Mouse (Mus musculus) cerebellum, adult (tissue): ENCODE measurements around the gene Ccer2.

Source experiments
- ATAC-seq: cut with Nextera tagmentation; 2 replicates; pipeline ENCODE4 v1.9.2; 2017; ENCODE audit warnings: mild to moderate bottlenecking, moderate library complexity, mixed read lengths; ENCODE audit not compliant: insufficient number of reproducible peaks, low FRiP score, low TSS enrichment

The Ccer2 gene

GRCm38 (mm10) chr7:28788307-28789195, 32.6 kb downstream of the Ccer2 start, which contains the start of gene Rinl:
Rinl (plus strand) TSS chr7:28788969.
- no peak for ATAC-seq

DNA sequence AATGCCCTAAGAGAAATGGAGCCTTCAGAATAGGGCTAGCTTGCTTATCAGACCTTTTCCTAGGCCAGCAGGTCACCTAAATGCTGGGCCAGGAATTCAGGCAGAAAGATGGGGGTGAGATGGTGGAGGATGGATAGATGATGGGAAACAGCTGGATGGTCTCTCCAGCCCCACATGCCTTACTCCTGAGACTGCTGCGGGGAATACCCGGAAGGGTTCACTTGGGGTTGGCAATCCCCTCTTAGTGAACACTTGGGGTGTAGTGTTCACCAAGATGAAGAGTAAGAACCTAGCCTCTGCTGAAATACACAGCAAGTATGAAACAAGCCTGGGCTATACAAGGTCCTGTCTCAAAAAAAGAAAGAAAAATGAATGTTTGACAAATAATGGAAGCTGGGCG, 33.3 kb downstream of the Ccer2 start:
- ATAC-seq = no peak

- no peak for ATAC-seq
These were observed 34.3 kb downstream of the Ccer2 start for GRCm38 (mm10) chr7:28790066-28790806.

GRCm38 (mm10) chr7:28791706-28792105, 35.7 kb downstream of the Ccer2 start:
- ATAC-seq = no peak

DNA sequence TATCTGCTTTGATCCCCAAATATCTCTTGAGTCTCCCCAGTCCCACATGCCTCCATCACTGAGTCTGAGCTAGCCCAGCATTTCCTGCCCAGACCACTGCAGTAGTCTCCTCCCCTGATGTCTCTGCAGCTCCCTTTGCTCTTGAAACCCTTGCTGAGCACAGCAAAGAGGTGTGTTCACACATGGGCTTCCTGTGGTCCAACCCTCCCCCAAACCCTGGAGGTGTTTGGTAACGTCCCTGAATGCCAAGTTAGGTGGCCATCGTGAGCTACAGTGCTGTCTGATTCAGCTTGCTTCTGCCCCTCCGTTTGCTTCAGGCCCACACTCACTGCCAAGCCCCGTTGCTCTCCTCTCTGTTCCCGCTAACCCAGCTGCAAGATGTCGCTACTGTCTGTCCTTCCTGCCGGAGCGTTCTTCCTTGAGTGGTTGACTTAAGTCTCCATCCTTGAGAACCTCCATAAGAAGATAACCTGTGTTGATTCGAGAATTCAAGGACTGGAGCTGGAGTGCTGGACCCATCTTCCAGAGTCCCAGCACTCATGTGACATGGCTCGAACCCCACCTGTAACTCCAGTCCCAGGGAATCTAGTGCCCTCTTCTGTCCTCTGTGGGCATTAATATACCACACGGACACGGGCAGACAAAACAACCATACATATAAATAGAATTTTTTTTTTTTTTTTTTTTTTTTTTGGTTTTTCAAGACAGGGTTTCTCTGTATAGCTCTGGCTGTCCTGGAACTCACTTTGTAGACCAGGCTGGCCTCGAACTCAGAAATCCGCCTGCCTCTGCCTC, 36.6 kb downstream of the Ccer2 start:
- ATAC-seq = no peak

- ATAC-seq = no peak
These were observed 37.9 kb downstream of the Ccer2 start for GRCm38 (mm10) chr7:28793834-28794233.

DNA sequence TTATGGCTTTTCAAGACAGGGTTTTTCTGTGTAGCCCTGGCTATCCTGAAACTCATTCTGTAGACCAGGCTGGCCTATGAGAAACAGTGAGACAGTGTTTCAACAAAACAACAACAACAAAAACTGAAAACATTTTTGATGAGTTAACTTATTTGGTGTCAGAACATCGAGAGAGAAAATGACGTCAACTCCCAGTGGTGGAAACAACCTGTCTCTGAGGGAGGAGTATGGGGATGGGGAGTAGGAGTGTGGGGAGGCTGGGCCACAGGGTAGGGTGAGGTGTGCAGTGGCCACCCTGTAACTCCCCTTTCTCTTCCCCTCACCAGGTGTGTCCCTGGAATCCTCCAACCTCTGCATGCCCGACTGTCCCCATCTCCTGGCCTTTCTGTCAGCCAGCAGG, 38.5 kb downstream of the Ccer2 start:
- no peak for ATAC-seq

DNA sequence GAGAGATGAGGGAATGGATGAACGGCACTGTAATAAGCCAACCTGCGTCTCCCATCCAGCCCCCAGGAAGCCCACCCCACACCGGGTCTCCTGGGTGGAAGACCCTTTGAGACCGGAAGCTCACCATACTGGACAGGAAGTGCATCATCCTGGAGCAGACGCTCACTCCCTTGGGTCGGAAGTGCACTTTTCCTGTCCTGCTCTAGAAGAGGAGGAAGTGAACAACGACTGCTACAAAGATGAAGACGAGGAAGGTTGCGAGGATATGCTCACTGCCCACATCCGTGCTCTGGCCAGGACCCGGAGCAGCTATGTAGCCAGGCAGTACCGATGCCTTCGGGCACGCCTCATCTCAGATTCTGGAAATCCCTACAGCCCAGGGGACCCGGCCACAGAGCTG, 39.9 kb downstream of the Ccer2 start:
- ATAC-seq = no peak

DNA sequence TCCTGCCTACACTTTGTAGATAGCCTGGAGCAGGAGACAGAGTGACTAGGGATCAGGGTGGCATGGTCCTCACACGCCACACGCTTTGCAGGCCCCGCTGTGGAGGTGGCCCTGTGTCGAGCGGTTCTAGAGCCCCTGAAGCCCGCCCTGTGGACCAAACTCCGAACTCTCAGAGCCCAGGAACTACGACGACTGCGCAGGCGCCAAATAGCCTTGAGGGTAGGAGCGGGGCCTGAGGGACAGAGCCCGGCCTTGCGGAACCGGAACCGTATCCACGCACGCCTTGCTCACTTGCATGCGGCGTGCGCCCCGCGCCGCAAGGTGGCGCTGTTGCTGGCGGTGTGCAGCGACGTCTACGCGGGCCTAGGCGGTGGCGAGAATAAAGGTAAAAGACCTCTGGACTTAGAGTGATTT, 40.6 kb downstream of the Ccer2 start:
- peak; percentile 94 for ATAC-seq

DNA sequence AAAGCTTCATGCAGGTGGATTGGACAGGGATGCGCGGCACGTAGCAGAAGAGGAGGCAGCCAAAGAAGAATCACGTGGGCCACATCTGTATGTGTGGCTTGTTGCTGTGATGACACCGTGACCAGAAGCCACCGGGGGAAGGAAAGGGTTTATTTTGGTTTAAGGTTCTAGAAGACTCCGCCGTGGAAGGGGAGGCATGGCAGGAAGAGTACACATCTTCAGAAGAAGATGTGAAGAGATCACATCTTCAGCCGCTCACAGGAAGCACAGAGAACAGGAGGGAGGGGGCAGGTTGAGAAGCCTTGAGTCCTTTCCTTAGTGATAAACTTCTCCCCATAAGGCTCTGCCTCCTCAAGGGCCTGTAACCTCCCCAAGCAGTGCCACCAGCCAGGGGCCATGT, 44.0 kb downstream of the Ccer2 start:
- ATAC-seq = no peak

GRCm38 (mm10) chr7:28801451-28801850, 45.5 kb downstream of the Ccer2 start:
- ATAC-seq = no peak

- no peak for ATAC-seq
These were observed 46.1 kb downstream of the Ccer2 start for GRCm38 (mm10) chr7:28801901-28802670.

DNA sequence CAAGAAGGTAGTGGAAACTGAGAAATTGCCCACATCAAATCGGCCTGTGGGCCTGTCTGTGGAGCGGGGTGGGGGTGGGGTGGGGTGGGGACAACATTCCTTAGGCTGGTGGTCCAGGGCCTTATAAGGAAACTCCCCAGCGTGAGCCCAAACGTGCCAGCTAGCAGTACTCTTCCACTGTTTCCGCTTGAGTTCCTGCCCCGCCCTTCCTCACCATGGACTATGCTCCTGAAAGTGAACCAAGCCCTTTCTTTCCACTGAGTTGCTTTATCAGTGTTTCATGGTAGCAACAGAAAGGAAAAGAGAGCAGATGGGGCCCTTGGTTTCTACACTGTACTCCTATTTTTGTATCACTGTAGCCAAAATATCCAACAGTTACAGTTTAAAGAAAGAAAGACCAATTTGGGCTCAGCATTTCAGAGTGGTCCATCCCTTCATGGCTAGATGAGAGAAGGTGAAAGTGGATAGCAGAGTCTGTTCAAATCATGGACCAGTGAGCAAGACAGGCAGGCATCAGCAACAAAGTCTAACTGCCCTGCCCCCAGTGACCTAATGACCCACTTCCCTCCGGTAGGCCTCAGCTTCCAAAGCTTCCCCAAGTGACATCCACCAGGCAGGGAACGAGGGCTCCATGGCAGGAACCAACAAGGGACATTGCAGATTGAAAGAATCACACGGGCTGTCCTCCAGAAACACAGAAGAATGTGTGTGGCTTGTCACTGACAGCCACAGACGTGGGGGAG, 47.0 kb downstream of the Ccer2 start:
- ATAC-seq = no peak

- ATAC-seq = no peak
These were observed 47.8 kb downstream of the Ccer2 start for GRCm38 (mm10) chr7:28803756-28804155.

DNA sequence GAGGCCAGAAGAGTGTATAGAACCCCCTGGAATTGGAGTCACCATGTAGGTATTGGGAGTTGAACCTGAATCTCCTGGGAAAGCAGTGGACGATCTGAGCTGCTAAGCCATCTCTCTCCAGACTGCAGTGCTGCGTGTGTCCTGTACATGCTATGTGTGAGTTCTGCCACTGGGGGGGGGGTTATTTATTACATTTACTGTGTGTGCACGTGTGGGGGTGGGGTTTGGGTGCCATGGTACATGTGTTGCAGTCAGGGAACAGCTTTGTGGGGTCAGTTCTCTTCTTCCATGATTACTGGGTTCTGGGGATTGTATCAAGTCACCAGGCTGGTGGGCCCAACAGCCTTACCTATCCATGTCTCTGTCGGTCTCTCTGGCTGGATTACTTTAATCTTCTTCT, 50.9 kb downstream of the Ccer2 start:
- ATAC-seq = no peak

DNA sequence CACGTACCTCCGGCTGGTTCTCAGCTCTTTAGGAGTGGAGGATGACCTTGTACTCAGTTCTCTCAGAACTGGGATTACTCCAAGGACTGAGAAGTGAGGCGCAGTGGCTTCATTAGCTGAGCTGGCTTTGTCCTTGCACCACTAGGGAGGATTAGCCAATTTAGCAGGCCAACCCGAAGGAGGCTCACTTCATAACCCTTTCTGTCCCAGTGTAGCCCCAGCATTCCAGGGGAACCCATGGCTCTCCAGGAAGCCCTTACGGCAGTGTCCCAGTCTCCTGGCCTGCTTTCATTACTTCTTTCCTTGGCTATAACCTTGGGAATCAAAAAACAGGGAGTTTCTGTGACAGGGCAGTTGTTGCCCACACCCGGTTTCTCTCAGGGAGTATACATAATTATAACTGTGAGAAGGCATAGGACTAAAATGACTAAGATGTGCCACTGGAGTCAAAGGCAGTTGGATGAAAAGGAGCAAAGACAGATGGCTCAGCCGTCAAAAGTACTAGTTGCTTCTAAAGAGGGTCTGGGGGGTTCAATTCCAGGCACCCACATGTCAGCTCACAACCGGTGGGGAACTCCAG, 51.8 kb downstream of the Ccer2 start:
- ATAC-seq = no peak

- no peak for ATAC-seq
These were observed 52.4 kb downstream of the Ccer2 start, which contains the start of gene Hnrnpl for GRCm38 (mm10) chr7:28808221-28808941. Hnrnpl (plus strand) TSS chr7:28808541.
